Mouse (Mus musculus) ES-E14 (cell line): ENCODE data around the gene AL732309.1. TPM values are rescaled to one million over a fixed set of nuclear protein-coding genes. Genes with fewer than 3 reads are reported as not detected.
"Not testable (repeated sequence)": the region's sequence is repeated elsewhere in the genome, so short reads cannot be mapped to it uniquely, and the experiment has no call there.

Source experiments
- DNase-seq: peaks from one replicate; pipeline ENCODE4 v3.0.0-alpha.2; 2013; ENCODE audit warnings: low read depth, low spot score
- H3K27ac ChIP-seq: 2 replicates; pipeline ENCODE4 v1.5.1; 2012; ENCODE audit warnings: low read depth, mild to moderate bottlenecking, low read length, moderate library complexity, mixed read lengths; ENCODE audit not compliant: poor library complexity, insufficient read depth, severe bottlenecking
- H3K36me3 ChIP-seq: 2 replicates; pipeline ENCODE4 v1.6.1; 2012; ENCODE audit warnings: mild to moderate bottlenecking, low read length, moderate library complexity, mixed read lengths; ENCODE audit not compliant: control insufficient read depth, poor library complexity, insufficient read depth, severe bottlenecking
- H3K4me1 ChIP-seq, 2 experiments: fragments of 150-350 bp in 1 of 2; sonication (generic) in 1 of 2; 2 replicates each; pipeline ENCODE4 v1.6.1; 2012; ENCODE audit warnings: low read length in 2 of 2, mild to moderate bottlenecking in 1 of 2, mixed read lengths in 1 of 2; ENCODE audit not compliant: control insufficient read depth in 2 of 2, insufficient read depth in 2 of 2, poor library complexity in 1 of 2
- H3K4me3 ChIP-seq, 2 experiments: fragments of 150-350 bp in 1 of 2; sonication (generic) in 1 of 2; 2 replicates each; pipeline ENCODE4 v1.5.1; 2012; ENCODE audit warnings: low read length in 2 of 2, low read depth in 1 of 2, mild to moderate bottlenecking in 1 of 2, mixed read lengths in 1 of 2; ENCODE audit not compliant: insufficient read depth in 1 of 2, poor library complexity in 1 of 2, severe bottlenecking in 1 of 2
- H3K9ac ChIP-seq: 2 replicates; pipeline ENCODE4 v1.6.1; 2012; ENCODE audit warnings: low read depth, mild to moderate bottlenecking, low read length, mixed read lengths; ENCODE audit not compliant: poor library complexity, insufficient read depth, severe bottlenecking
- H3K9me3 ChIP-seq: fragments of 150-350 bp; sonication (generic); 2 replicates; pipeline ENCODE4 v1.6.1; 2012; ENCODE audit warnings: low read depth, mild to moderate bottlenecking, low read length; ENCODE audit not compliant: control insufficient read depth, insufficient read depth
- CHD2 ChIP-seq: IDR thresholded peaks from 2 replicates; pipeline ENCODE4 v1.6.1; 2014; ENCODE audit warnings: mild to moderate bottlenecking, low read depth, low read length, inconsistent platforms
- HCFC1 ChIP-seq: IDR thresholded peaks from 2 replicates; pipeline ENCODE4 v1.6.1; 2012; ENCODE audit warnings: low read length, inconsistent platforms, borderline replicate concordance; ENCODE audit not compliant: insufficient read depth
- MAFK ChIP-seq: IDR thresholded peaks from 2 replicates; pipeline ENCODE4 v1.6.1; 2014; ENCODE audit warnings: mild to moderate bottlenecking, low read depth, low read length, inconsistent platforms; ENCODE audit not compliant: insufficient read depth
- ZC3H11A ChIP-seq: IDR thresholded peaks from 2 replicates; pipeline ENCODE4 v1.6.1; 2012; ENCODE audit warnings: low read depth, mild to moderate bottlenecking, inconsistent platforms, low read length, borderline replicate concordance
- ZNF384 ChIP-seq: IDR thresholded peaks from 2 replicates; pipeline ENCODE4 v1.6.1; 2012; ENCODE audit warnings: low read depth, low read length, inconsistent platforms
- in situ Hi-C, 2 experiments: fragments of 600-800 bp; cut with MboI; formaldehyde crosslinking; loops; one replicate each; pipeline ENCODE4 v1.15.1; 2025; ENCODE audit warnings: low sequenced_read_pairs in 2 of 2, inconsistent platforms in 1 of 2; ENCODE audit not compliant: unreplicated experiment in 2 of 2
- total RNA-seq: library from RNA; depleted of rRNA; stranded (reverse); fragments of 300-350 nt; gene quantifications from 2 replicates; pipeline ENCODE4 v1.2.3, GENCODE M21; 2012

AL732309.1 gene
- total RNA-seq, 1 experiment = 14.5 TPM

GRCm38 (mm10) chr2:25256443-25257109, 9.9 kb upstream of the AL732309.1 start:
- Histone ChIP-seq H3K36me3 (peaks cover 12% of the 10 kb centered on the region), H3K4me3 (peak overlapping the region; percentile 21 to 89; a peak in 3 of 4 replicates)
- peak; percentile 69 for DNase-seq
- TF ChIP-seq ZNF384 = peak; percentile 93
- H3K4me1 ChIP-seq, H3K9me3 ChIP-seq, in situ Hi-C loops, H3K27ac ChIP-seq, H3K9ac ChIP-seq: not testable (repeated sequence)

GRCm38 (mm10) chr2:25255284-25255779, 8.7 kb upstream of the AL732309.1 start, which contains the start of gene Tmem203:
Gene Tmem203, plus strand, starts transcription at chr2:25255439.
- in situ Hi-C loops = no loop called here
- peak within 1 kb of the TSS; percentile 87 for H3K9ac ChIP-seq

GRCm38 (mm10) chr2:25252331-25252730, 5.7 kb upstream of the AL732309.1 start:
- no peak overlapping the region for H3K4me3 ChIP-seq
- no peak overlapping the region for H3K9ac ChIP-seq
- DNase-seq = no peak
- H3K27ac ChIP-seq = no peak overlapping the region
- H3K9me3 ChIP-seq = no peaks in the 10 kb centered on the region
- peaks cover 47% of the 10 kb centered on the region for H3K36me3 ChIP-seq
- H3K4me1 ChIP-seq = peaks cover 0 to 2% of the 10 kb centered on the region in 2 experiments; a peak in 2 of 4 replicates
- in situ Hi-C loops = no loop called here
- TF ChIP-seq CHD2 (no peak), ZC3H11A (no peak), ZNF384 (no peak), MAFK (no peak), HCFC1 (no peak)

More at GRCm38 (mm10) chr2:25255284-25255779, 8.7 kb upstream of the AL732309.1 start, which contains the start of gene Tmem203:
- peak within 1 kb of the TSS; percentile 32 for H3K27ac ChIP-seq
- H3K36me3 ChIP-seq = peaks cover 20% of the 10 kb centered on the region
- TF ChIP-seq ZC3H11A = peak; percentile 10; the same call in 1 of the 2 replicates
- peak; percentile 52; the same call in 1 of the 2 replicates for TF ChIP-seq CHD2
- peak; percentile 85 for TF ChIP-seq HCFC1
- TF ChIP-seq MAFK = no peak
- peak; percentile 88 for DNase-seq
- H3K9me3 ChIP-seq = no peaks in the 10 kb centered on the region
- H3K4me1 ChIP-seq = peaks cover 0 to 2% of the 10 kb centered on the region in 2 experiments; a peak in 1 of 4 replicates
- H3K4me3 ChIP-seq = peak within 1 kb of the TSS; percentile 83 to 89

GRCm38 (mm10) chr2:25244144-25244543, 2.5 kb downstream of the AL732309.1 start:
- in situ Hi-C loops = no loop called here
- no peak overlapping the region for H3K9ac ChIP-seq
- H3K36me3 ChIP-seq = peaks cover 25% of the 10 kb centered on the region
- TF ChIP-seq ZC3H11A (no peak), CHD2 (no peak), MAFK (no peak), HCFC1 (no peak)
- no peaks in the 10 kb centered on the region for H3K9me3 ChIP-seq
- H3K4me1 ChIP-seq = peaks cover 8 to 21% of the 10 kb centered on the region in 2 experiments; a peak in 3 of 4 replicates
- H3K4me3 ChIP-seq = no peak overlapping the region
- DNase-seq = no peak
- H3K27ac ChIP-seq = no peak overlapping the region
